Mouse (Mus musculus): ENCODE results near the gene Slc6a3. TPM values are rescaled to one million over a fixed set of nuclear protein-coding genes. Genes with fewer than 3 reads are reported as not detected.

Slc6a3 gene
- polyA plus RNA-seq, 1 experiment from 2014 or later, result 0.10 TPM

- H3K4me1 ChIP-seq, result no peaks in the 10 kb centered on the region
- no peaks in the 10 kb centered on the region for H3K27me3 ChIP-seq (replicated peaks)
- peaks cover 41% of the 10 kb centered on the region for H3K36me3 ChIP-seq
- no peak overlapping the region for H3K9ac ChIP-seq (replicated peaks)
- H3K27ac ChIP-seq (replicated peaks), result no peak overlapping the region
- H3K4me3 ChIP-seq (replicated peaks), result no peak overlapping the region
- no peak for ATAC-seq (ENCODE audit: low FRiP score)
- H3K9me3 ChIP-seq (replicated peaks), result no peaks in the 10 kb centered on the region
- H3K4me2 ChIP-seq, result no peak overlapping the region
- 89% methylated on average over 8 of the region's 8 CpGs for whole genome bisulfite sequencing
Measured at GRCm38 (mm10) chr13:73508817-73509550, 27.6 kb upstream of the Slc6a3 start.

GRCm38 (mm10) chr13:73509869-73510268, 26.7 kb upstream of the Slc6a3 start:
- H3K4me2 ChIP-seq, result no peak overlapping the region
- H3K4me1 ChIP-seq, result no peaks in the 10 kb centered on the region
- no peak overlapping the region for H3K9ac ChIP-seq (replicated peaks)
- 80% methylated on average over 6 of the region's 6 CpGs for WGBS
- H3K27me3 ChIP-seq (replicated peaks), result no peaks in the 10 kb centered on the region
- H3K4me3 ChIP-seq (replicated peaks), result no peak overlapping the region
- H3K36me3 ChIP-seq, result peaks cover 50% of the 10 kb centered on the region
- no peak for ATAC-seq (ENCODE audit: low FRiP score)
- no peaks in the 10 kb centered on the region for H3K9me3 ChIP-seq (replicated peaks)
- no peak overlapping the region for H3K27ac ChIP-seq (replicated peaks)

- H3K4me3 ChIP-seq (replicated peaks), result no peak overlapping the region
- no peak overlapping the region for H3K4me2 ChIP-seq
- peak; percentile 48; the same call in 1 of the 2 replicates for ATAC-seq (ENCODE audit: low FRiP score)
- H3K9ac ChIP-seq (replicated peaks), result no peak overlapping the region
- no peak overlapping the region for H3K27ac ChIP-seq (replicated peaks)
- H3K36me3 ChIP-seq, result peaks cover 63% of the 10 kb centered on the region
- no peaks in the 10 kb centered on the region for H3K9me3 ChIP-seq (replicated peaks)
- no peaks in the 10 kb centered on the region for H3K27me3 ChIP-seq (replicated peaks)
- no peaks in the 10 kb centered on the region for H3K4me1 ChIP-seq
- WGBS, result 57% methylated on average over 13 of the region's 13 CpGs
Measured at GRCm38 (mm10) chr13:73512776-73513673, 23.5 kb upstream of the Slc6a3 start.

GRCm38 (mm10) chr13:73516886-73517285, 19.7 kb upstream of the Slc6a3 start:
- H3K4me1 ChIP-seq, result no peaks in the 10 kb centered on the region
- H3K9ac ChIP-seq (replicated peaks), result no peak overlapping the region
- no peak overlapping the region for H3K27ac ChIP-seq (replicated peaks)
- 69% methylated on average over 4 of the region's 4 CpGs for WGBS
- H3K4me3 ChIP-seq (replicated peaks), result no peak overlapping the region
- peaks cover 44% of the 10 kb centered on the region for H3K36me3 ChIP-seq
- no peak for ATAC-seq (ENCODE audit: low FRiP score)
- H3K4me2 ChIP-seq, result no peak overlapping the region
- H3K27me3 ChIP-seq (replicated peaks), result no peaks in the 10 kb centered on the region
- no peaks in the 10 kb centered on the region for H3K9me3 ChIP-seq (replicated peaks)

GRCm38 (mm10) chr13:73533716-73534115, 2.8 kb upstream of the Slc6a3 start:
- no peaks in the 10 kb centered on the region for H3K9me3 ChIP-seq (replicated peaks)
- no peak overlapping the region for H3K4me2 ChIP-seq
- 88% methylated on average over 3 of the region's 3 CpGs for WGBS
- no peaks in the 10 kb centered on the region for H3K36me3 ChIP-seq
- no peak overlapping the region for H3K9ac ChIP-seq (replicated peaks)
- no peak overlapping the region for H3K27ac ChIP-seq (replicated peaks)
- no peak overlapping the region for H3K4me3 ChIP-seq (replicated peaks)
- no peak for ATAC-seq (ENCODE audit: low FRiP score)
- peaks cover 47% of the 10 kb centered on the region for H3K27me3 ChIP-seq (replicated peaks)
- H3K4me1 ChIP-seq, result peaks cover 14% of the 10 kb centered on the region

GRCm38 (mm10) chr13:73535287-73535686, 1.3 kb upstream of the Slc6a3 start:
- no peak for ATAC-seq (ENCODE audit: low FRiP score)
- H3K27ac ChIP-seq (replicated peaks), result no peak overlapping the region
- H3K36me3 ChIP-seq, result no peaks in the 10 kb centered on the region
- H3K27me3 ChIP-seq (replicated peaks), result peaks cover 52% of the 10 kb centered on the region
- no peak overlapping the region for H3K9ac ChIP-seq (replicated peaks)
- H3K4me3 ChIP-seq (replicated peaks), result no peak overlapping the region
- 54% methylated on average over 3 of the region's 3 CpGs for WGBS
- no peak overlapping the region for H3K4me2 ChIP-seq
- H3K4me1 ChIP-seq, result peaks cover 14% of the 10 kb centered on the region
- H3K9me3 ChIP-seq (replicated peaks), result no peaks in the 10 kb centered on the region

- H3K9me3 ChIP-seq (replicated peaks), result no peaks in the 10 kb centered on the region
- peak overlapping the region; percentile 41 for H3K4me3 ChIP-seq (replicated peaks)
- peak; percentile 45; the same call in 1 of the 2 replicates for ATAC-seq (ENCODE audit: low FRiP score)
- H3K4me1 ChIP-seq, result peaks cover 14% of the 10 kb centered on the region
- peak overlapping the region; percentile 77 for H3K4me2 ChIP-seq
- no peak overlapping the region for H3K27ac ChIP-seq (replicated peaks)
- H3K36me3 ChIP-seq, result no peaks in the 10 kb centered on the region
- peaks cover 52% of the 10 kb centered on the region for H3K27me3 ChIP-seq (replicated peaks)
- WGBS, result 18% methylated on average over 13 of the region's 13 CpGs
- H3K9ac ChIP-seq (replicated peaks), result peak overlapping the region; percentile 5; the same call in 1 of the 2 replicates
Measured at GRCm38 (mm10) chr13:73536824-73537223, 277 bp downstream of the Slc6a3 start.

GRCm38 (mm10) chr13:73564201-73564600, 27.7 kb downstream of the Slc6a3 start:
- H3K27ac ChIP-seq (replicated peaks), result no peak overlapping the region
- 90% methylated on average over 5 of the region's 5 CpGs for WGBS

GRCm38 (mm10) chr13:73575051-73575450, 38.5 kb downstream of the Slc6a3 start:
- no peak for ATAC-seq (ENCODE audit: low FRiP score)
- Histone ChIP-seq H3K36me3 (no peaks in the 10 kb centered on the region), H3K9me3 (replicated peaks) (no peaks in the 10 kb centered on the region), H3K27ac (replicated peaks) (no peak overlapping the region), H3K9ac (replicated peaks) (no peak overlapping the region), H3K27me3 (replicated peaks) (0 out of 2 replicates have a peak, but pooled peaks cover 6% of the 10 kb centered on the region), H3K4me3 (replicated peaks) (no peak overlapping the region), H3K4me2 (no peak overlapping the region), H3K4me1 (no peaks in the 10 kb centered on the region)

More at GRCm38 (mm10) chr13:73564201-73564600, 27.7 kb downstream of the Slc6a3 start:
- H3K4me1 ChIP-seq, result no peaks in the 10 kb centered on the region
- H3K9ac ChIP-seq (replicated peaks), result no peak overlapping the region
- H3K36me3 ChIP-seq, result no peaks in the 10 kb centered on the region
- no peaks in the 10 kb centered on the region for H3K9me3 ChIP-seq (replicated peaks)
- H3K4me2 ChIP-seq, result no peak overlapping the region
- ATAC-seq (ENCODE audit: low FRiP score), result no peak
- no peaks in the 10 kb centered on the region for H3K27me3 ChIP-seq (replicated peaks)
- H3K4me3 ChIP-seq (replicated peaks), result no peak overlapping the region

- Histone ChIP-seq H3K27ac (replicated peaks) (no peak overlapping the region), H3K36me3 (no peaks in the 10 kb centered on the region), H3K4me2 (no peak overlapping the region), H3K9ac (replicated peaks) (no peak overlapping the region), H3K27me3 (replicated peaks) (0 out of 2 replicates have a peak, but pooled peaks cover 6% of the 10 kb centered on the region), H3K9me3 (replicated peaks) (no peaks in the 10 kb centered on the region), H3K4me3 (replicated peaks) (no peak overlapping the region), H3K4me1 (no peaks in the 10 kb centered on the region)
- WGBS, result 65% methylated on average over 2 of the region's 2 CpGs
- no peak for ATAC-seq (ENCODE audit: low FRiP score)
Measured at GRCm38 (mm10) chr13:73577277-73577676, 40.7 kb downstream of the Slc6a3 start.

GRCm38 (mm10) chr13:73591488-73591887, 54.9 kb downstream of the Slc6a3 start:
- no peaks in the 10 kb centered on the region for H3K4me1 ChIP-seq
- 76% methylated on average over 3 of the region's 3 CpGs for WGBS
- no peak overlapping the region for H3K4me2 ChIP-seq
- H3K9me3 ChIP-seq (replicated peaks), result no peaks in the 10 kb centered on the region
- ATAC-seq (ENCODE audit: low FRiP score), result no peak
- no peaks in the 10 kb centered on the region for H3K36me3 ChIP-seq
- no peak overlapping the region for H3K9ac ChIP-seq (replicated peaks)
- no peak overlapping the region for H3K4me3 ChIP-seq (replicated peaks)
- H3K27ac ChIP-seq (replicated peaks), result no peak overlapping the region
- H3K27me3 ChIP-seq (replicated peaks), result peaks cover 21% of the 10 kb centered on the region; the same call in 1 of the 2 replicates

All from neural tube, embryonic 15.5 days (tissue).